Comparison of ENCODE assay signal across 9 mouse cellular contexts in the genomic region with DNA sequence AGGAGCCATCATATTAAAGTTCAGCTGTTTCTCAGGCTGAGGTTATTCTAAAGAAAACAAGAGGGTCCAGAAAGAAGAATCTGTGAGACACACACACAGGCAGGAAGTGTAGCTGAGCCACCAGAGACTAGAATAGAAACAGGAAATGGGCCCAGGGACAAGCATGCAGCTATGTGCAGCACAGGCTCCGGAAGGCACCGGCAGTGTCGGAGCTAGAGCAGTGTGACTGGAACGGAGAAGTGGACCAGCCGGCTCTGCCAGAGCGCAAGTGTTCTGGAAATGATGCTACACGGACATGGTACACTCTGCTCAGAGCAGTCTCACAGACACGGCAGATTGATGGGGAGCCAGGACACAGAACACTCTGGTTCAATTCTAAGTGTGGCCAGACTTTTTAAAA. TPM values are rescaled to one million over a fixed set of nuclear protein-coding genes. Genes with fewer than 3 reads are reported as not detected.
DNase-seq lines count a peak whose midpoint lies in the region; ATAC-seq and TF ChIP-seq lines count a peak whose summit lies in the region.
"Had no signal": no experiment of that assay in that cellular context is flagged by ENCODE, and none has a peak within 500 bp of the region (broad histone marks: within the 10 kb centered on the region; RNA-seq: fewer than 3 reads in every experiment).

No protein-coding gene starts in this region.

- no peak overlapping the region for H3K9ac ChIP-seq in hindbrain, embryonic 16.5 days (ENCODE audit: low read depth, low read length)
- H3K9ac ChIP-seq: neural tube, embryonic 12.5 days had no signal

- H3K4me2 ChIP-seq in hindbrain, embryonic 16.5 days (ENCODE audit: low read length) = no peak overlapping the region
- H3K4me2 ChIP-seq: neural tube, embryonic 12.5 days had no signal

- 65% methylated on average over 8 of the region's 8 CpGs for WGBS in hindbrain, embryonic 16.5 days

- H3K27me3 ChIP-seq in hindbrain, embryonic 16.5 days (replicated peaks; ENCODE audit: control insufficient read depth, insufficient read depth, low read length) = no peaks in the 10 kb centered on the region
- H3K27me3 ChIP-seq in megakaryocyte, embryonic 14.5 days (replicated peaks) = no peaks in the 10 kb centered on the region
- H3K27me3 ChIP-seq: neural tube, embryonic 12.5 days had no signal

- H3K9me3 ChIP-seq in hindbrain, embryonic 16.5 days (ENCODE audit: control insufficient read depth, low read length) = no peaks in the 10 kb centered on the region
- H3K9me3 ChIP-seq in megakaryocyte, embryonic 14.5 days = no peaks in the 10 kb centered on the region
- H3K9me3 ChIP-seq: neural tube, embryonic 12.5 days had no signal

- intact Hi-C loops in left cerebral cortex, adult 2 months (cut with DNase I) = no loop called here

- DNase-seq in frontal cortex, postnatal 25 days (ENCODE audit: low spot score in 2 of 2) = no peak
- DNase-seq in frontal cortex, postnatal 36 days (ENCODE audit: low spot score in 2 of 2) = peak; percentile 46 to 50
- peak; percentile 32 to 44 for DNase-seq in left cerebral cortex, adult 2 months (ENCODE audit: extremely low spot score in 1 of 2, low spot score in 2 of 2)
- DNase-seq in telencephalon, adult 2 months (ENCODE audit: low read depth, low spot score) = peak; percentile 59

- peaks cover 75% of the 10 kb centered on the region for H3K4me1 ChIP-seq in bone marrow macrophage, adult 2 months (ENCODE audit: control insufficient read depth, insufficient read depth, low read length)
- no peaks in the 10 kb centered on the region; the same call in 1 of the 2 replicates for H3K4me1 ChIP-seq in hindbrain, embryonic 16.5 days (ENCODE audit: control insufficient read depth, insufficient read depth, low read depth, low read length)
- peaks cover 96% of the 10 kb centered on the region for H3K4me1 ChIP-seq in megakaryocyte, embryonic 14.5 days

- peak overlapping the region; percentile 95 for H3K27ac ChIP-seq in bone marrow macrophage, adult 2 months (ENCODE audit: insufficient read depth, low read depth, low read length)
- H3K27ac ChIP-seq in hindbrain, embryonic 16.5 days (ENCODE audit: low read depth, low read length) = no peak overlapping the region
- H3K27ac ChIP-seq in left cerebral cortex, adult 2 months = peak overlapping the region; percentile 75
- H3K27ac ChIP-seq: neural tube, embryonic 12.5 days had no signal

- TF ChIP-seq CTCF in bone marrow macrophage, adult 2 months (IDR thresholded peaks at IDR 0.05; ENCODE audit: low read depth, low read length) = no peak
- no peak for TF ChIP-seq CTCF in left cerebral cortex, adult 2 months (IDR thresholded peaks at IDR 0.05)

- peak overlapping the region; percentile 28 for H3K4me3 ChIP-seq in bone marrow macrophage, adult 2 months (ENCODE audit: insufficient read depth, low read length)
- no peak overlapping the region for H3K4me3 ChIP-seq in hindbrain, embryonic 16.5 days (ENCODE audit: low read length)
- H3K4me3 ChIP-seq in left cerebral cortex, adult 2 months = no peak overlapping the region
- H3K4me3 ChIP-seq in megakaryocyte, embryonic 14.5 days (replicated peaks) = peak overlapping the region; percentile 89
- H3K4me3 ChIP-seq: neural tube, embryonic 12.5 days had no signal

- no peak for TF ChIP-seq POLR2A in bone marrow macrophage, adult 2 months (IDR thresholded peaks at IDR 0.05; ENCODE audit: borderline replicate concordance, low read depth, low read length)

- ATAC-seq in frontal cortex, adult (ENCODE audit: low TSS enrichment) = peak; percentile 84; the same call in 1 of the 2 replicates
- ATAC-seq in hindbrain, embryonic 16.5 days = peak; percentile 58; the same call in 1 of the 2 replicates

- H3K36me3 ChIP-seq in hindbrain, embryonic 16.5 days (ENCODE audit: control insufficient read depth, insufficient read depth, low read length) = no peaks in the 10 kb centered on the region
- peaks cover 87% of the 10 kb centered on the region for H3K36me3 ChIP-seq in megakaryocyte, embryonic 14.5 days (replicated peaks; ENCODE audit: low read length)

RNA-seq across cellular contexts. Expression of a gene that starts 34.5 kb away (rescaled TPM):
- 15.5 and 16.6 TPM in 2 replicates for polyA plus RNA-seq in bone marrow macrophage, adult 2 months (2012; ENCODE audit: insufficient read depth, insufficient read length, missing spikeins)
- polyA plus RNA-seq in hindbrain, embryonic 16.5 days (2015; fragmentation: Nextera tagmentation; extraction: Ambion mirVana) = 14.1 and 15.9 TPM in 2 replicates
- total RNA-seq in left cerebral cortex, adult 2 months (2021) = 1 to 10 TPM; 7.9 to 8.1 TPM
- 9.8 and 12.4 TPM in 2 replicates for polyA plus RNA-seq in megakaryocyte, embryonic 14.5 days (2012; ENCODE audit: insufficient read depth, low replicate concordance)

RNA-seq across cellular contexts. Expression of a gene that starts 49.6 kb away (rescaled TPM):
- polyA plus RNA-seq in bone marrow macrophage, adult 2 months (2012; ENCODE audit: insufficient read depth, insufficient read length, missing spikeins) = 58.7 and 61.1 TPM in 2 replicates
- 24.2 and 25.2 TPM in 2 replicates for polyA plus RNA-seq in hindbrain, embryonic 16.5 days (2015; fragmentation: Nextera tagmentation; extraction: Ambion mirVana)
- total RNA-seq in left cerebral cortex, adult 2 months (2021) = 10 to 100 TPM; 90.9 to 98.6 TPM
- 29.1 and 51.7 TPM in 2 replicates for polyA plus RNA-seq in megakaryocyte, embryonic 14.5 days (2012; ENCODE audit: insufficient read depth, low replicate concordance)

RNA-seq across cellular contexts. Expression of a gene that starts 57.0 kb away (rescaled TPM):
- 19.4 and 27.4 TPM in 2 replicates for polyA plus RNA-seq in bone marrow macrophage, adult 2 months (2012; ENCODE audit: insufficient read depth, insufficient read length, missing spikeins)
- 3.6 and 3.7 TPM in 2 replicates for polyA plus RNA-seq in hindbrain, embryonic 16.5 days (2015; fragmentation: Nextera tagmentation; extraction: Ambion mirVana)
- total RNA-seq in left cerebral cortex, adult 2 months (2021) = 10 to 100 TPM; 33.2 to 36.8 TPM
- 53.7 and 98.5 TPM in 2 replicates for polyA plus RNA-seq in megakaryocyte, embryonic 14.5 days (2012; ENCODE audit: insufficient read depth, low replicate concordance)

Comparison
In these comparisons a context has a peak if more than half of its experiments do, and no peak if none do; other contexts are left out.
1. DNase-seq: peak in frontal cortex, postnatal 36 days (2 of 2), left cerebral cortex, adult 2 months (2 of 2) and telencephalon, adult 2 months (single experiment); none in frontal cortex, postnatal 25 days (0 of 2).
2. H3K4me3 ChIP-seq: peak in bone marrow macrophage, adult 2 months (single experiment) and megakaryocyte, embryonic 14.5 days (single experiment); none in hindbrain, embryonic 16.5 days (single experiment) and left cerebral cortex, adult 2 months (single experiment).